27 mouse cellular contexts compared by ENCODE assay signal in genomic region chr3:37928731-37929130, GRCm38 (mm10).
DNase-seq lines count a peak whose midpoint lies in the region; ATAC-seq and TF ChIP-seq lines count a peak whose summit lies in the region.
"Had no signal": no experiment of that assay in that cellular context is flagged by ENCODE, and none has a peak within 500 bp of the region (broad histone marks: within the 10 kb centered on the region; RNA-seq: fewer than 3 reads in every experiment).

No protein-coding gene starts in this region.

- peaks cover 4% of the 10 kb centered on the region; the same call in 1 of the 2 replicates for H3K4me1 ChIP-seq in heart, adult 2 months (ENCODE audit: control insufficient read depth, insufficient read depth, low read length)
- peaks cover 9% of the 10 kb centered on the region for H3K4me1 ChIP-seq in kidney, embryonic 15.5 days
- H3K4me1 ChIP-seq in embryonic facial prominence, embryonic 10.5 days = peaks cover 8% of the 10 kb centered on the region; the same call in 1 of the 2 replicates
- H3K4me1 ChIP-seq: embryonic facial prominence, embryonic 13.5 days; embryonic facial prominence, embryonic 15.5 days; forebrain, embryonic 12.5 days had no signal

- H3K9ac ChIP-seq in heart, adult 2 months (ENCODE audit: low read depth, low read length) = no peak overlapping the region
- no peak overlapping the region for H3K9ac ChIP-seq in kidney, embryonic 15.5 days
- H3K9ac ChIP-seq: embryonic facial prominence, embryonic 13.5 days; embryonic facial prominence, embryonic 15.5 days; forebrain, embryonic 12.5 days had no signal

- peak; percentile 38 for DNase-seq in gastrocnemius, adult 2 months
- DNase-seq in gastrocnemius, postnatal 10 days = no peak
- DNase-seq in heart, adult 2 months = peak in 1 of 2 experiments; percentile 34
- DNase-seq in heart, postnatal 4 days = no peak
- DNase-seq in kidney, postnatal 4 days = no peak
- DNase-seq in embryonic facial prominence, embryonic 10.5 days (ENCODE audit: low spot score) = no peak
- DNase-seq: adrenal gland, adult 8-10 months; adrenal gland, postnatal 14 days; adrenal gland, postnatal 36 days; B cell, adult 2 months; cerebellum, adult 11-12 months; cerebellum, adult 2 months; cerebellum, adult 9-10 months; cerebellum, postnatal 10 days; cerebellum, postnatal 25 days had no signal

- peak overlapping the region; percentile 67 for H3K27ac ChIP-seq in gastrocnemius, adult 2 months
- H3K27ac ChIP-seq in heart, adult 2 months = peak overlapping the region; percentile 30
- H3K27ac ChIP-seq in kidney, embryonic 15.5 days = peak overlapping the region; percentile 7; the same call in 1 of the 2 replicates
- H3K27ac ChIP-seq in embryonic facial prominence, embryonic 10.5 days (replicated peaks) = 0 out of 2 replicates have a peak overlapping the region, but pooled peaks have one; percentile 19
- H3K27ac ChIP-seq: embryonic facial prominence, embryonic 13.5 days; embryonic facial prominence, embryonic 15.5 days; forebrain, embryonic 10.5 days; forebrain, embryonic 12.5 days had no signal

- H3K27me3 ChIP-seq in heart, adult 2 months (ENCODE audit: control insufficient read depth, insufficient read depth, low read length) = no peaks in the 10 kb centered on the region
- H3K27me3 ChIP-seq in kidney, embryonic 15.5 days = no peaks in the 10 kb centered on the region
- H3K27me3 ChIP-seq in embryonic facial prominence, embryonic 10.5 days (replicated peaks; ENCODE audit: low read depth, poor library complexity, severe bottlenecking) = peaks cover 19% of the 10 kb centered on the region; the same call in 1 of the 2 replicates
- H3K27me3 ChIP-seq: CH12.LX; embryonic facial prominence, embryonic 13.5 days; embryonic facial prominence, embryonic 15.5 days; forebrain, embryonic 12.5 days; Patski had no signal

- no peak for TF ChIP-seq CTCF in gastrocnemius, adult 2 months (IDR thresholded peaks at IDR 0.05)
- TF ChIP-seq CTCF in heart, adult 2 months (IDR thresholded peaks at IDR 0.05) = no peak

- H3K4me3 ChIP-seq in gastrocnemius, adult 2 months = no peak overlapping the region
- H3K4me3 ChIP-seq in heart, adult 2 months = no peak overlapping the region
- H3K4me3 ChIP-seq in kidney, embryonic 15.5 days (replicated peaks) = no peak overlapping the region
- H3K4me3 ChIP-seq in embryonic facial prominence, embryonic 10.5 days = no peak overlapping the region
- H3K4me3 ChIP-seq: embryonic facial prominence, embryonic 13.5 days; embryonic facial prominence, embryonic 15.5 days; erythroblast, embryonic 14.5 days; forebrain, embryonic 10.5 days; forebrain, embryonic 12.5 days had no signal

- ATAC-seq in kidney, embryonic 15.5 days (replicated peaks; ENCODE audit: low FRiP score) = 0 out of 2 replicates have a peak, but pooled peaks have one; percentile 36
- ATAC-seq: activated CD4-positive, CD25-positive, alpha-beta regulatory T cell, adult 4 months; CD4-positive, CD25-positive, alpha-beta regulatory T cell, adult 4 months; forebrain, embryonic 14.5 days; Patski had no signal

- intact Hi-C loops in gastrocnemius, adult 2 months (cut with DNase I) = no loop called here
- intact Hi-C loops in heart, adult 2 months (cut with DNase I) = no loop called here

- H3K36me3 ChIP-seq in heart, adult 2 months (ENCODE audit: control insufficient read depth, insufficient read depth, low read length) = no peaks in the 10 kb centered on the region
- no peaks in the 10 kb centered on the region for H3K36me3 ChIP-seq in kidney, embryonic 15.5 days
- no peaks in the 10 kb centered on the region for H3K36me3 ChIP-seq in embryonic facial prominence, embryonic 10.5 days (replicated peaks)
- H3K36me3 ChIP-seq: embryonic facial prominence, embryonic 13.5 days; embryonic facial prominence, embryonic 15.5 days; forebrain, embryonic 10.5 days; forebrain, embryonic 12.5 days; G1E had no signal

- H3K79me2 ChIP-seq in heart, adult 2 months (replicated peaks; ENCODE audit: control insufficient read depth, insufficient read depth, low read length) = no peaks in the 10 kb centered on the region

- H3K9me3 ChIP-seq in kidney, embryonic 15.5 days (replicated peaks) = 0 out of 2 replicates have a peak, but pooled peaks cover 6% of the 10 kb centered on the region
- peaks cover 9% of the 10 kb centered on the region; the same call in 1 of the 2 replicates for H3K9me3 ChIP-seq in embryonic facial prominence, embryonic 10.5 days
- H3K9me3 ChIP-seq: embryonic facial prominence, embryonic 15.5 days; forebrain, embryonic 12.5 days had no signal

- H3K4me2 ChIP-seq in kidney, embryonic 15.5 days = no peak overlapping the region
- H3K4me2 ChIP-seq: embryonic facial prominence, embryonic 13.5 days; embryonic facial prominence, embryonic 15.5 days; forebrain, embryonic 12.5 days had no signal

- no peak for TF ChIP-seq POLR2A in heart, adult 2 months (IDR thresholded peaks at IDR 0.05; ENCODE audit: insufficient read depth, low read depth, low read length)

- WGBS in heart, adult 2 months = 74% methylated on average over 6 of the region's 6 CpGs
- 48% methylated on average over 6 of the region's 6 CpGs for WGBS in kidney, embryonic 15.5 days
- WGBS in embryonic facial prominence, embryonic 10.5 days = 85% methylated on average over 6 of the region's 6 CpGs

- TF ChIP-seq EP300 in heart, adult 2 months (IDR thresholded peaks at IDR 0.05; ENCODE audit: insufficient read depth, low read depth, low read length) = no peak

Comparison
In these comparisons a context has a peak if more than half of its experiments do, and no peak if none do; other contexts are left out.
1. H3K27ac ChIP-seq: peak in every context shown above with its lines; median percentile 67 in gastrocnemius, adult 2 months; 30 in heart, adult 2 months; 19 in embryonic facial prominence, embryonic 10.5 days; 7 in kidney, embryonic 15.5 days.